Mouse (Mus musculus) granulocyte monocyte progenitor cell, adult 5-6 weeks (primary cell): ENCODE results near the gene Rbm34. TPM values are rescaled to one million over a fixed set of nuclear protein-coding genes. Genes with fewer than 3 reads are reported as not detected.
"Not testable (repeated sequence)": the region's sequence is repeated elsewhere in the genome, so short reads cannot be mapped to it uniquely, and the experiment has no call there.

ENCODE experiments used
- ATAC-seq: replicated peaks from 2 replicates; pipeline ENCODE4 v1.8.0; 2016; ENCODE audit warnings: mild to moderate bottlenecking, moderate TSS enrichment, inconsistent platforms; ENCODE audit not compliant: poor library complexity, severe bottlenecking
- total RNA-seq, 2 experiments: library from RNA; stranded (forward) in 1 of 2; stranded (reverse) in 1 of 2; fragments of 200-712, 200-1000 nt in 1 of 2; fragments of >200 nt in 1 of 2; fragmentation: Nextera tagmentation in 1 of 2; gene quantifications; 2 replicates each; pipeline ENCODE4 v1.2.3; 2014 to 2017

Rbm34 gene
- total RNA-seq (2014; fragmentation: Nextera tagmentation) = 27.7 and 28.9 TPM in 2 replicates
- 41.9 and 44.5 TPM in 2 replicates for total RNA-seq (2017)

GRCm38 (mm10) chr8:126970579-126971313 lies at the start of gene Rbm34:
Rbm34 (minus strand) TSS chr8:126971071.
- peak; percentile 89 for ATAC-seq

DNA sequence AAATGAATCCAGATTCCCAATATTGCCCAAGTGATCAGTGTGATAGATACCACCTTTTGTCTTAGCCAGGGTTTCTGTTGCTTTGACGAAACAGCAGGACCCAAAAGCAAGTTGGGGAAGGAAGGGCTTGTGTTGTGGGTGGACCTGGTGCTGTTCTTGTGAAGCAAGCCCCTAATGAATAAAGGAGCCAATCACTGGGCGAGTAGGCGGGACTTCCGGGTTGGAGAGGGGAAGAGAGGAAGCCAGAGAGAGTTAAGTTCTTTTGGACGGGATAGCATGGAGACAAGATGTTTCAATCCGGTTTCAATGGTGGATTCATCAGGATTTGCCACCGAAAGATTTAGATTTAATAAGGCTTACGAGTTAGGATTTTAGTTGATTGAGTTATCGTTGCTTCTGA lies 40.8 kb upstream of the Rbm34 start:
- ATAC-seq = no peak

- no peak for ATAC-seq
These were observed 23.6 kb upstream of the Rbm34 start for GRCm38 (mm10) chr8:126994506-126994905.

GRCm38 (mm10) chr8:126989363-126990153 lies 18.7 kb upstream of the Rbm34 start:
- no peak for ATAC-seq

GRCm38 (mm10) chr8:126988346-126989006 lies 17.6 kb upstream of the Rbm34 start:
- no peak for ATAC-seq

- ATAC-seq = peak; percentile 89
These were observed 15.6 kb upstream of the Rbm34 start for GRCm38 (mm10) chr8:126986495-126986894.

- no peak for ATAC-seq
These were observed 9.2 kb upstream of the Rbm34 start for GRCm38 (mm10) chr8:126980046-126980445.

DNA sequence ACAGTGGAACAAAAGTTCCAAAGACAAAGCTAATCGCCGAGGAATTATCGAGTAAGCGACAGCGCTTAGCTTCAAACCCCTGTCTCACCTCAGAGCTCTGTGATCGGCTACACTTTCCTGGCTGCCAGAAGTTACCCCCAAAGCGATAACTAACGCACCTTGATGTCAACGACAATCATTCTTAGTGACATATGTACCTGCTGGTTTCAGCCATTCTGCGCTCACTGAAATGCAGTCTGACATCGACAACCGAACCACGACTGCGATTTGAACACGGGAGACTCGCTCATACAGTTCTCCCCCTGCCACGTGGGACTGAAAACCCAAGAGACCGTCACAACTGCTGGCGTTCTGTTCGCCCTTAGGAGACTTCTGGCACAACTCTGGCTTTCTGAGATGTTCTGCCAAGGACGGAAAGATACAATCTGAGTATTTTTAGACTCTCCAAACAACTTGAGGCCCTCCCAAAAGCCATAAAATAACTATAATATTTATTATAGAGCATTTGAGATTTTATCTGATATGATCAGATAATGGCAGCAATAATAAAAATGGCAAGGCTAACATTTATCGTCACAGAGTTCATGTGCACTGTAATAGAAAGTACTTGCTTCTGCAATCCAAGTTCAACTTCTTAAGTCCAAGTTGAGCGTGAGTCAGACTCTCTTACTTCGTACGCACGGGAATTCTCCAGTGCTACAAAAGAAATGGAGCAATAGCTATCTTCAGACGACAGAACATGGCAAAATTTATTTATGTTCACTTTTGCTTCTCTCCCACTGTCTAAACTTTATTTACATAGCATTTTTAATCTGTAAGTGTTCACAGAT lies 8.4 kb upstream of the Rbm34 start:
- peak; percentile 56; the same call in 1 of the 2 replicates for ATAC-seq

- ATAC-seq = not testable (repeated sequence)
These were observed 7.7 kb upstream of the Rbm34 start for GRCm38 (mm10) chr8:126978535-126978934.

DNA sequence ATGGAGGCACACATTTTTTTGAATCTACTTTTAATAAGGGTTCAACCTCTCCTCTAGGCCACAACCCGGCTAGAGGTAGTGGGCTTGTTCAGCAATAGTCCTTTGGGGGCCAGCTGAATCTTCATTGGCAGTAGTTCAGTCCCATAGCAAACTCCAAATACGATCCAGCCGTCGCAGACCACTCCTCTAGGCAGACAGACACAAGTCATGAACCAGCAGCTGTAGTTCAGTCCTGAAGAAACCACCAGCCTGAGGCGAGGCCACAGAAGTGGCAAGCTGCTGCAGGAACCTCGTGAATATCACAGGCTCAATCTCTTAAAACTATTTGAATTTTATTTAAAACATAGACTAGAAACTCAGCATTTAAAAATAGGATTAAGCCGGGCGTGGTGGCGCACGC lies 7.2 kb upstream of the Rbm34 start:
- no peak for ATAC-seq

DNA sequence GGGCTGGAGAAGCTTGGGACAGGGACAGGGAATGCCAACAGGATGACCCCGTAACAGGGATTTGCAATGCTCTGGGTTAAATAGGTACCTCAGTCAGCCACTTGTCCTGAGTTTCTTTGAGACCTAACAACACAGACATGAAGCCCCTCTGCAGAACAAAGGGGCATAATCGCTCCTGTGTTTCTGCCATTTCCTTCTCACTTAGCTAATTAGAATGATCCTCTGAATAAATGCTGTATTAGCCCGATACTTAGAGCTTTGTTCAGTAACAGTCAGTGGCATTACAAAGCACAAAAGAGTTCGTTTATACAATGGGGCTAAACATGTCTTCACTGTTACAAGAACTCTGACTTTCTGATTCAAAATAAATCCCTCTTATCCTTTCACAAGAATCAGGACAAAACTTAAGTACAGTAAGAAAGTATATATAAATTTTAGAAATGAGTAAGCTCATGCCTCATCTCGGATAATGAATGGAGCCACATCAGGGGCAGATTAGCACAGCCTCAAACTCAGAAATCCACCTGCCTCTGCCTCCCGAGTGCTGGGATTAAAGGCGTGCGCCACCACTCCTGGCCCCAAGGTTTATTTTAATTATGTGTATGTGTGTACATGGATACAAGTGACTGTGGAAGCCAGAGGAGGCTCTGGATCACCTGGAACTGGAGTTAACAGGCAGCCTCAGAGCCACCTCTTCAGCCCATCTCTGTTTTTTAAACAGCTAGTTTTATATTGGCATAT lies 5.9 kb upstream of the Rbm34 start:
- ATAC-seq = no peak

- no peak for ATAC-seq
These were observed 4.8 kb upstream of the Rbm34 start for GRCm38 (mm10) chr8:126975706-126976105.

- ATAC-seq = no peak
These were observed 3.6 kb upstream of the Rbm34 start for GRCm38 (mm10) chr8:126974511-126974910.

DNA sequence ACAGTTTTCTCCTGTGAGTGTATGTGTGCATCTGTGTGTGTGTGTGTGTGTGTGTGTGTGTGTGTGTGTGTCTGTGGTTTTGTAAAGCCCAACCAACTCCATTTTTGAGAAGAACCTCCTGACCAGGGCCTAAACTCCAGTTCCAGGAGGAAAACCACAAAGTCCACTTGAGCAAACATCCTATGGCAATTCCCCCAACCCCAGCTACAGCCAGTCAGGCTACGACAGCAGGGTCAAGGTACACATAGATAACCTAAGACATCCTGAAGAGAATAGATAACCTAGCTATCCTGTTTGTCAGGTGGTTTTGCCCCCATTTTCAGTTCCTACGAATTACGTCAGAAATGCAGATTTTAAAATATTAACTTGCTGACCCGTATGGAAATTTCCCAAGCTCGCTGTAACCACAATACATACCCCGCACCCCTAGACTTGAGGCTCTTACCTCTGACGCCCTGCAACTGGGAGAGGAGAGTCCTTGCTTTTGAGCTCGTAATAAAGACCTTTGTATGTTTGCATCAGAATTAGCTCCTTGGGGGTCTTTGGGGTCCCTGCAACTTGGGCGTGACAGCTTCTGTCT lies 2.9 kb upstream of the Rbm34 start:
- peak; percentile 11 for ATAC-seq

DNA sequence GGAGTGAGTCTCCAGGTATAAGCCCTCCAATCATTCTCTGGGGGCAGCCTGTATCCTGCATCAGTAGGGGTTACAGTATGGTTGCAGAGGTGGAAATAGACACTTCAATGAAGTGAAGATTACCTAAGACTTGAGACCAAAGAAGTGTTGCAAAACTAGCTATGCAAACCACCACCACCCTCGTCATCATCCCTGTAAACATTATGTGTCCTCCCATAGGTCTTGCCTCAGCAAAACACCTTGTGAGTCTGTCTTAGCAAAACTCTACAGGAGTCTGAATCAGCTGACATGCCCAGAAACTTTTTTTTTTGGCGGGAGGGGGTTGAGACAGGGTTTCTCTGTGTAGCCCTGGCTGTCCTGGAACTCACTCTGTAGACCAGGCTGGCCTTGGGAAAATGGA lies 1.8 kb upstream of the Rbm34 start:
- peak; percentile 62 for ATAC-seq

DNA sequence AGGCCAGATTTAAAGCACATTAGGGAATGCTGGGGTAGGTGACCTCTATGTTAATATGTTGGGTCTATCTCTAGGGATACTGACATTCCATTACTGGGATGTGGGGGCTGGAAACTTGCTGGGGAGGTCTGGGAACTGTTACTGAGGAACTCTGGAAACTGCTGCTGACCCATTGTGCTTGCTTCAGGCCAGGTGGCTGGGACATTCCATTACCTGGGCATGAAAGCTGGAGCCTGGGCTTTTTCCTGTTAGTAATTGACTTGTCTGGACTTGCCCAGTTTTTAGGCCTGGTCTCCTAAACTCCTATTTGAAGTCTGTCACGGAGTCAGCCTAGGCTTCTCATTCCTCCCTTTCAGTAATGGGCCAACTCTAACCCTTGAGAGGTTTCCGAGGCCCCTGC lies 1.2 kb upstream of the Rbm34 start:
- ATAC-seq = no peak

DNA sequence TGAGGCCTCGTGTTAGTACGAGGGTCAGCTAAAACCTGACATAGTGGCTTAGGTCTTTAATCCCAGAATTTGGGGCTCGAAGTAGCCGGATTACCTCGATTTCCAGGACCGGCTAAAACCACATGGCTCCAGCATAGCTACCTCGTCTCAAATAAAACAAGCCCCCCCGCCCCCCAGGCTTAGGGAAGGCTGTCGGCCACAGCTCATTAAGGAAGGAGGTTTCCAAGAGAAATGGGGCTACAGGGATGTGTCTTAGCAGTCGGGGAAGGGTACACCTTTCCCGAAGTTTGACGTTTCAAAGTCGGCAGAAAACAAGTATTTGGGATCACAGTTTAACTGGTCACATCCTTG lies 418 bp upstream of the Rbm34 start:
- no peak for ATAC-seq

DNA sequence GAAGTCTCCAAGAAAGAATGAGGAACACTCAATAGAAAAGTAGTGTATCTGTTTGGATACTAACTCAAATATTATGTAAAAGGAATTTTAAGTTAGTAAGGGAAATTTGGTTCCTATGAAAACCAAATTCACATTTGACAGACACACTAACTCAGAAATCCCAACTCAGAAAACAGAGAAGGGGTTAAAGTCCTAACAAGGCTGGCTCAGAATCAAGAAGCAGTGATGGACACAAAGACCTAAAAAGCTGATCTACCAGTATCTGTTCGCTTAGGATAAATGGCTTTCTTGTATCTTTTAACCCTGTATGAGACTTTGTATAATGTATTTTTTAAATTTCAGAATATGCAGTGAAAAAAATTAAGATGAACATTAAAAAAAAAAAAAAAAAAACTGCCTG lies 1.3 kb downstream of the Rbm34 start:
- no peak for ATAC-seq

GRCm38 (mm10) chr8:126968107-126968506 lies 2.8 kb downstream of the Rbm34 start:
- no peak for ATAC-seq
